Mouse (Mus musculus): ENCODE results near the gene Akr1b8. TPM values are rescaled to one million over a fixed set of nuclear protein-coding genes. Genes with fewer than 3 reads are reported as not detected.
"Not testable (repeated sequence)": the region's sequence is repeated elsewhere in the genome, so short reads cannot be mapped to it uniquely, and the experiment has no call there.

Gene Akr1b8
- total RNA-seq, 2 experiments from 2014 or later = 53.8 to 120 TPM

DNA sequence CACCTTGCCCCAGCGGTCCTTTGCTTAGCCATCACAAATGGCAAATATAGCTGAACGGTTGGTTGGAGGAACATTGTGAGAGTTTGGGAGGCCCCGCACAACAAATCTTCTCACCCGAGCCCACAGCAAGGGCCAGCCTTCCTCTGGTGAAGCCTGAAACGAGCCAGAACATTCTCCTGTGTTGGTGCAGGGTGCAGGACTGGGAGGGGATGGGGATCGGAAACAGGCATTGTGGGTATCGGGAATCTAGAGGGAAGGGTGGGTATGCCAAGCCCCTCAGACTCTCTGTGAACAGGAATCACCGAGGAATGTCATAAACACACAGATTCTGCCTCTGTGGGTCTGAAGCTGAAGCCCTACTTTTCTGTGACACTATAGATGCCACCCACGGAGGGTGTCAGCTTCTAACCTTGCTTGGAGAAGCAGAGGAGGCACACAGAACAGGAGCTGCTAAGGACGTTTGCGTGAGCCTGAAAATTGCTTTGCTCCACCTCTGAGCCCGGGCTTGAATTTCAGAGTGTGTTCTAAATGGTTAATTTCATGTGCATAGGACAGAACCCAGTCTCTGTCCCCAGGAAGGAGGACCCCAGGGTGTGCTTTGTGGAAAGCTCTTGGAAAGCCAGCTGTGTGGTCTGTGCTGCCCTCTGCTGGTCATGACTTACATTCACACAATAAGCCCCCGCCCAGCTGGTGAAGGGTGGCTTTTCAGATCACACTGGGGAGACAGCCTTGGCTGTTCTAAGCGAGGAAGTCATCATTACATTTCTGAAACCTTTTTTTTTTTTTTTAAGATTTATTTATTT lies 7.6 kb upstream of the Akr1b8 start:
- peak; percentile 83 for DNase-seq

GRCm38 (mm10) chr6:34350037-34350699 lies 3.8 kb upstream of the Akr1b8 start:
- no peak for DNase-seq

- DNase-seq = not testable (repeated sequence)
Observed at GRCm38 (mm10) chr6:34351481-34351880, 2.4 kb upstream of the Akr1b8 start.

DNA sequence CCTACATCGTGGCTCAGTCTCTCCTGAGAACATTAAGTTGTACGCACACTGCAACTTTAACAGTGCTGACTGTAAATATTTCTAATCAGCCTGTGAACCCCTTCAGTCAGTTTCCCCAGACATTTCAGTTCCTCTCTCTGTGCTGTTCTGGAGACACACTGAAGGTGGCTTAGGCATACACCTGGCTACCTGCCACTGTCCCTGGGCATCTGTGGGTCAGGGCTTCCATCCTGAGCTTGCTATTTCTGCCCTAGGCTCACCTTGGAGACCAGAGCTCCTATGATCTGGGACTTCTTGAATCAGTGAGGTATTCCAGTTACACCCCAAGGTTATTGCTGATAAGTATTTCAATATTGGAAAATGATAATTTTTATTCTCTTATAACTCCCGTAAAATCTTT lies 1.5 kb upstream of the Akr1b8 start:
- DNase-seq = no peak

DNA sequence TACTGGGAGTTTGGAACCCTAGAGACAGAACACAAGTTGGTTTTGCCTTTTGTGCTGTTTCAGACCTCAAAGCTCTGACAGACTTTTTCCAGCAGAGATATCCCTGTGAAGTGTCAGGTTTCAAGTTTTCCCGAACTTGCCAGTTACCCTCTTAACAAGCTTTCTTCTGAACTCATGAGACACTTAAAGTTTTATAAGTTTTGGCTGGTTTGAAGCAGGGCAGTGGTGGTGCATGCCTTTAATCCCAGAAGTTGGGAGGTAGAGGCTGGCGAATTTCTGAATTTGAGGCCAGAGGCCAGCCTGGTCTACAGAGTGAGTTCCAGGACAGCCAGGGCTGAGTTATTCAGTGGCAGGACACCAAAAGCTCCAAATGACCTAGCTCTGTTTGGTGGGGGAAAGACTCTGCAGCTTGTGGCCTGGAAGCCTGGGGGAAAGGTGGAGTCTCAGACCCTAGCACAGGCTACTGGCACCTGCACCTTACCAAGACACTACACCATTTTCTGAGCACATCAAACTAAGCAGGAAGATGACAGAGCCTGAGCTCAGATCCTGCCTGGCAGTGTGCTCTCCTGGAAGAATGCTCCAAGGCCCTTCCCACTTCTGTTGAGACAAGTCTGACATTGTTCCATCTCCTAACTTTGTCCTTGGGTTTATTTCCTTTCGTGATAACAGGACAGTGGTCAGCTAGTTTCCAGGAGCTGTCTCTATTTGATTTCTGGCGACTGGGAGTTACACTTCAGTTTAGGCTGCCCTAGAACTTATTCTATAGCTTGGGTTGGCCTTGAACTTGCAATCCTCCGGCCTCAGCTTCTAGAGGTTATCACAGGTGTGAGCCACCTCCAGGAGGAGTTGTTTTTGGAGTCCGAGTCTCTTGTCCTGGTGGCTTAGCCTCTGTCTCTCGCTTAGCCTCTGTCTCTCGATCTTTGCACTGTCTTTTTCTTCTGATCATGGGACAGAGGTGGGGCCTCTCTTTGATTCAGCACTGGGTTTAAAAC lies 732 bp downstream of the Akr1b8 start:
- no peak for DNase-seq

DNA sequence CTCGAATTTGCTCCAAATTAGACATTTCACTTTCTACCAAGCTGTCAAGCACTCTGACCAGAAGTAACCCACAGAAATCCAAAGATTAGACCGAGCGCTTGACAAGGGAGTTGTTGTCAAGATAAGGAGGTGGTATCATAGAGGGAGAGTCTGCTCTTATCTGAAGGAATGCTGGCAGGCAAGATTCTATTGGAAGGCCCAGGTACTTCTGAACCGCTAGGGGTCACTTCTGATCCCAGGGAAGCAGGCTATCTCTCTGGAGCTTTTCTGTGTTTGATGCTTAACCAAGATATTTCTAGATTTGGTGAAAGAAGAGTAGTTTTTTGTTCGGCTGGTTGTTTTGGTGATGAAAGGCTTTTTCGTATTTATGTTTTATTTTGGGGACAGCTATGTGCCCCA lies 1.4 kb downstream of the Akr1b8 start:
- DNase-seq = no peak

DNA sequence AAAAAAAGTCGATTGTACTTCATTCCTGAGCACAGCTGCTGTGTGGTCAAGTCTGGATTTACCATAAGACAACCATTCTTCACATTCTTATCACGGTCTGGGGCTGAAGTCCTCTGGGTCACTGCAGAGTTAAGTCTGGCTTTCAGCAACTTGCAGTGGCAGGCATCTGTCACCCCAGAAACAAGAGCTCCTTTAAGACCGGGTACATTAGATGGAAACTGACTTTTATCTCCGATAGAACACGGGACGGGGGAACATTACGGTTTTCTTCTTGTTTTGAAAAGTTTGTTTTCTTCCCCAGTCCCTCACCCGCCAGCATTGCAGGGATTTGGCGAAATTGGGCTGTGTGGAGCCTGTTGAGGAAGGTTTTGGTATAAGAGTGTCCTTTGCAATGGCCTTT lies 1.9 kb downstream of the Akr1b8 start:
- DNase-seq = no peak

DNA sequence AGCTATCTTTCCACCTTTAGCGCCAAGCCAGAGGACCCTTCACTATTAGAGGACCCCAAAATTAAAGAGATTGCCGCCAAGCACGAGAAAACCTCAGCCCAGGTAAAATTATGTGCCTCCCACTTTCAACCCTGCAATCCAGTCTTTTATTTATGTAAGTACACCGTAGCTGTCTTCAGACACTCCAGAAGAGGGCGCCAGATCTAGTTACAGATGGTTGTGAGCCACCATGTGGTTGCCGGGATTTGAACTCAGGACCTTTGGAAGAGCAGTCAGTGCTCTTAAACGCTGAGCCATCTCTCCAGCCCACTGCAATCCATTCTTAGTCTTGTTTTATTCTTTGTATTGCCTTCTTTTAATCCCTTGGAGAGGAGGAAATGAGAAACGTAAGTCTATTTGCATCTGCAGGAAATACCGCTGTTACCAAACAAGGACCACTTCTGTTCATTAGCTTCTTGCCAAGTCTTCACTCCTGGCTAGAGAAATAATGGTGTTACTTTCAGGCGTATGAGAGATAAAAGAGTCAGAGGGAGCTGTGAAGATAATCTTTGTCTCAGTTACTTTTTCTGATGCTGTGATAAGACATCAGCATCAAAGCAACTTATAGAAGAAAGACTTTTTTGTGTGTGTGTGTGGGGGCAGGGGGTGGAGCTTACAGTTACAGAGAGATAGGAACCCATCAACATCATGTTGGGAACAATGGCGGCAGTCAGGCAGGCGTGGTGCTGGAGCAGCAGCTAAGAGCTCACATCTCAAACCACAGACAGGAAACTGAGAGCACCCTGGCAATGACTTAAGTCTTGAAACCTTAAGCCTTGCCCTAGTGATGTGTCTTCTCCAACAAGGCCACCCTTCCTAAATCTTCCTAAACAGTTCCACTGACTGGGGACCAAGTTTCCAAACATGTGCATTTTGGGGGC lies 10.6 kb downstream of the Akr1b8 start:
- DNase-seq = no peak

GRCm38 (mm10) chr6:34367998-34368397 lies 14.1 kb downstream of the Akr1b8 start:
- no peak for DNase-seq

DNA sequence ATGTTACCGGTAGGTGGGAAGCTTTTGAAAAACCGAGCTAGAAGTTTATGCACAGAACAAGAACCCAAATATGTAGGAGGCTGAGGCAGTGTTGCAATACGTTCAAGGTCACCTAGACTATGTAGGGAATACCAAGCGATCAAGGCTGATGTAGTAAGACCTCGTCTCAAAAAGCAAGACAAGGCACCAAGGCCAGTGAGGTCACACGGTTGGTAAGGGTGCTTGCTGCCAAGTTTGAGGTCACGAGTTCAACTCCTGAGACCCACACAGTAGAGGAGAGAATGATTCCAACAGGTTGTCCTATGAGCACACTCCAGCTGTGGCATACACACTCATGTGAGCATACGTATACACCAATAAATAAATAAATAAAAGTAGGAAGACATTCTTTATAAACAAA lies 16.2 kb downstream of the Akr1b8 start:
- DNase-seq = peak; percentile 42

GRCm38 (mm10) chr6:34371700-34372351 lies 17.9 kb downstream of the Akr1b8 start:
- DNase-seq = peak; percentile 90

DNA sequence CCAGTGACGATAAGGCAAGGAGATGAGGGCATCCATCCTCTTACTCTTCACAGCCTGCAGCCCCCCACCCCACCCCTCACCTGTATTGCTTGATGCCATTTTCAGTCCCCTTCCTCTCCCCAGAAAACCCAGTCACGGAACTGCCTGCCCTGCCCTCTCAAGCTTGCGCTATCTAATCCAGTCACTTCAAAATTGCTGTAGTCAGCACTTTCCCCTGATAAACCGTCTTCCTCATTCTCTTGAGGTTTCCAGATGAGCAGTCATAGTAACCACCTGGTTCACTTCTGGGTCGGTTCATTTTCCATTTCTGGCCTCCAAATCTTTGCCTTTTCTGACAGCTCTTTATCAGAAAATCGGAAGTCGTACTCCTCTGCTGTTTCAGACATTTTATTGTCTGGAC lies 19.9 kb downstream of the Akr1b8 start:
- DNase-seq = no peak

DNA sequence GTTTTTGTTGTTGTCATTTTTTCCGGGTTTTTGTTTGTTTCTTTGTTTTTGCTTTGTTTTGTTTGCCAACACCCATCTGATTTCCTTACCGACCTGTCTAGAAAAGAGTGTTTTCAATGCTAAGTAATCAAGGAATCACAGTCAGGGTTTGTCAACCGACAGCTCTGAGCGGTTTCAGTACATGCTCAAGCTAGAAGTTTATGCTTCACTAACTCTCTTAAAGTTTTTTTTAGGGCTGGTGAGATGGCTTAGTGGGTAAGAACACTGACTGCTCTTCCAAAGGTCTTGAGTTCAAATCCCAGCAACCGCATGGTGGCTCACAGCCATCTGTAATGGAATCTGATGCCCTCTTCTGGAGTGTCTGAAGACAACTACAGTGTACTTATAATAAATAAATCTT lies 22.0 kb downstream of the Akr1b8 start:
- not testable (repeated sequence) for DNase-seq

GRCm38 (mm10) chr6:34383401-34383800 lies 29.5 kb downstream of the Akr1b8 start:
- no peak for DNase-seq

DNA sequence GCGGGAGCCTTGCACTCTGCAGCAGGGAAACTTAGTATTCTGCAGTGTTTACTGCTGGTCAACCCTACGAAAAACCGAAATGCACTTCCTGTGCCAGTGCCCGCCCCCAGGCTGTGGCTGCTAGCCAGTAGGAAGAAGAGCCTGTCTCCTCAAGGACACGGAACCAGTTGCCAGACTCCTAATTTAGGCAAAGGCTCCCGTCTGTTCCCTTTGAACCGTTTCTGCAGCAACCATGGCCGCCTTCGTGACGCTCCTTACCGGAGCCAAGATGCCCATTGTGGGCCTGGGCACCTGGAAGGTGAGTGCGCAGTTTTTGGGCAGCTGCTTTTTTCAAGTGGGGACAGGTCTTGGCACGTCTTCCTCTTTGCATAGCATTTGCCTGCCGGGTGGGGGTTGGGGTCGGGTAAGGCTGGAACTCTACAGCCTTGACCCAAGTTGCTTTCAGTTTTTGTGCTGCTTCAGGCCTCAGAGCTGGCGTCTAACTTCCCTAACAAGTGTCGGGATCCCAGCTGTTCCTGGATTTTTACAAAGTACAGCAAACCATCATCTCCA lies 30.3 kb downstream of the Akr1b8 start, which contains the start of gene Akr1b10:
Gene Akr1b10, plus strand, starts transcription at position 109 of the 552 bp plus-strand sequence.
- DNase-seq = peak; percentile 90

DNA sequence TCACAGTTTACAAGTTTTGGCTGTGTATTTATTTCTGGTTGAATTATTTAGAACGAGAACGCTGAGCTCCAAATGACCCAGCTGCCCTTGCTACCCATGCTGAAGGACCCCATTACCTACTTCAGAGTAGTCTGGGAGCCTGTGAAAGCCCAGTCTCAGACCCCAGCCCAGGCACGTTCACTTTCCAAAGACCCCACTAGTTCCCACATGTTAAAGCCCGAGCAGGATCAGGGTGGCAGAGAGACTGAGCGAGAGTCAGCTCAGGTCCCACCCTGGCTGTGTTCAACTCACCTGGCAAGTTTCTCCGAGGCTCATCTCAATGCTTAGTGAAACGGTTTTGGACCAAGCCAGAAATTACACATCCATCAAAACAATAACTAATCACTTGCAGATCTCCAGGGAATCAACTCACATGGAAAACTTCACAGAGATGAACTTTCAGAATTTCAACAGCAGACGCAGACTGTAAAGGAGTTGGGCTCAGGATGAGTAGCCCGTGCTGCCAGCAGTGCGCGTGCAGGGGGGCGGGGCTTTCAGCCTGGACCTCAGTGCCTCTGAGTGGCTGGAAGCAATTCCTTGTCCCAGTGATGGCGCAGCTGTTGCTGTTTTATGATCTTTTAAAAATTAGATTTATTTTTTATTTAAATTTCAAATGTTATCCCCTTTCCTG lies 30.9 kb downstream of the Akr1b8 start:
- peak; percentile 85 for DNase-seq

DNA sequence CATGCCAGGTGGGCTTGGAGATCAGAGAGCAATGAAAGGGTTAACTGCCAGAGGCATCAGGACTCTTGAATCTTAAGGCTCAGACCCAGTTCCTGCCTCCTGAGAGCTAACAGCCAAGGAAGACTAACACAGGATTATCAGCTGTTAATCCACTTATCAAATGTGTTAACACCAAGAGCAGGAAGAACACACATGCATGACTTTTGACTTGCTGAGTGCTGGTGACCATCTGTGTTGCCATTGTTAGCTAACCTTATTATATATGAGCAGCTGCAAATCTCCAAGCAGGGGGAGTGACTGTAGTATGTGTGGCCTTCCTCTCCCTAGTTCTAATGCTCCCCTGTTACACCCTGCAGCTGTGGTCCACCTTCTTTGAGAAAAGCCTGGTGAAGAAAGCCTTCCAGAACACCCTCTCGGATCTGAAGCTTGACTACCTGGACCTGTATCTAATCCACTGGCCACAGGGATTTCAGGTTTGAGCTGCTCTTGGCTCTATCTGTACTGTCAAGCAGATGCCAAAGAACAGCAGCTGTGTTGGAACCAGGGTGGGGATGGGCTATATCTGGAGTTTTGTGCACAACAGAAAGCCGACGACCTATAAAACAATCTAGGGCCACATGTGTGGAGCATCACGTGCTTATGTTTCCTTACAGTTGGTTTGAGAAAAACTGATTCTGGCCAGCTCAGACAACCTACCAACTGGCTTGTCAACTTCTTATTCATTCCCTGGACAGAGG lies 34.7 kb downstream of the Akr1b8 start:
- no peak for DNase-seq

DNA sequence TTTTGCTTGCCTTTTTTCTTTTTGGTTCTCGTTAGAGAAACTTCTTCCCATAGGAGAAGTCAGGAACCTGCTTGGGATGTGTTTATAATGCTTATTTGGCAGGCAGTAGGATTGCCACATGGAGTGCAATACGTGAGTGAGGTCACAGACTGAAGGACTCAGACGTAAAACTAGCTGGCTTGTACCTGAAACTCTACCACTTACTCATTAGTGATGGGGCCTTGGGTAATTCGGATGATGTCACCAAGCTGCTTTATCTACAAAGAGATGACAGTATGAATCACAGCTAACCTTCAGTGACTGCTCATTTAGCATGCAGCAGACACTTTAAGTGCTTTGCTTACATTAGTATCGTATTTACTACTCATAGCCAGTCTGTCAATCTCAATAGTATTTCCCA lies 42.0 kb downstream of the Akr1b8 start:
- peak; percentile 65 for DNase-seq

- DNase-seq = peak; percentile 24
Observed at GRCm38 (mm10) chr6:34398431-34398830, 44.5 kb downstream of the Akr1b8 start.
